Mouse (Mus musculus): Measurements from ENCODE around the gene Camta1. TPM values are rescaled to one million over a fixed set of nuclear protein-coding genes. Genes with fewer than 3 reads are reported as not detected.

Camta1 gene
- polyA plus RNA-seq, 1 experiment from 2014 or later, result 25.3 TPM

DNA sequence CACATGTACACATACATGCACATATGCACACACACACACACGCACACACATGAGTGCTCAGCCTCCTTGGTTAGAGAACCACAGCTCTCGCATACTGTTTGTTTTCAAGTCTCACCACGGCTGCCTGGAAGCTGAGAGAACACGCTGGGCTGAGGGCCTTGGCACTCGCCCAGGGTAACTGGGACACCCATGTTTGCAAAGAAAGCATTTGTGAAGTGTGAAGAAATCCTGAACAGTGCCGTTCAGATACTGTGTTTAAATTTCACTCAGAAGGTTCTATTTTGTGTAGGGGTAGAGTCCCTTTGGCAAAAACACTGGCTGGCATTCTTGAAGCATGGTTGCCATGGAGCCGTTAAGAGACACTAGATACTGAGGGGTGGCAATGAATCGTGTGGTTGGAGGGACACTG is 682.7 kb downstream of the Camta1 start:
- Histone ChIP-seq H3K4me2 (ENCODE audit: low read depth, low read length) (no peak overlapping the region), H3K36me3 (ENCODE audit: control insufficient read depth, insufficient read depth) (no peaks in the 10 kb centered on the region), H3K4me1 (ENCODE audit: control insufficient read depth, low read depth, low read length) (no peaks in the 10 kb centered on the region; the same call in 1 of the 2 replicates), H3K4me3 (ENCODE audit: low read depth, low read length) (no peak overlapping the region), H3K9me3 (replicated peaks; ENCODE audit: control insufficient read depth, low read length) (no peaks in the 10 kb centered on the region), H3K9ac (ENCODE audit: low read depth, low read length) (no peak overlapping the region), H3K27me3 (ENCODE audit: control insufficient read depth, insufficient read depth, low read depth, low read length) (peaks cover 3% of the 10 kb centered on the region; the same call in 1 of the 2 replicates), H3K27ac (ENCODE audit: low read length) (no peak overlapping the region)
- WGBS (ENCODE audit: insufficient replicate concordance), result 54% methylated on average over 8 of the region's 8 CpGs
- ATAC-seq (ENCODE audit: low read depth), result no peak

DNA sequence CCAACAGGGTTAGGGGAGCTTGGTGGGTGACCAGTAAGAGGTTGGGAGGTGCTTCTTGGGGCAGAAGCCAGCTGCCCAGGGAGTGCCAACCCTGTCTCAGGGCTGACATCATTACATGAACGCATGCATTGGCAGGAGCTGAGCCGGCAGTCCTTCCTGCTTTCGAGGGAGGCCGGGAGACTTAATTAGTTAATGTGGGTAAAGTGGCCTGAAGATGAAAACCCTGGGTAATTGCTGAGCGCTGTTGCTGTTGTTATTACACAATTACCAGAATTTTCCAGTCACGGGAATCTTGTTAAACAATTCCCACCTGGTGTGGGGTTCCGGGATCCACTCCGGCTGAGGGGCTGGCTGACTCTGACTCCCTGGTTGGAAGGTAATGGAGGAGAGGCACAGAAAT is 689.1 kb downstream of the Camta1 start:
- no peak overlapping the region for H3K4me2 ChIP-seq (ENCODE audit: low read depth, low read length)
- no peaks in the 10 kb centered on the region for H3K4me1 ChIP-seq (ENCODE audit: control insufficient read depth, low read depth, low read length)
- no peak overlapping the region for H3K9ac ChIP-seq (ENCODE audit: low read depth, low read length)
- no peak overlapping the region for H3K27ac ChIP-seq (ENCODE audit: low read length)
- H3K4me3 ChIP-seq (ENCODE audit: low read depth, low read length), result no peak overlapping the region
- H3K9me3 ChIP-seq (replicated peaks; ENCODE audit: control insufficient read depth, low read length), result no peaks in the 10 kb centered on the region
- 69% methylated on average over 8 of the region's 8 CpGs for WGBS (ENCODE audit: insufficient replicate concordance)
- H3K27me3 ChIP-seq (ENCODE audit: control insufficient read depth, insufficient read depth, low read depth, low read length), result no peaks in the 10 kb centered on the region
- ATAC-seq (ENCODE audit: low read depth), result no peak
- H3K36me3 ChIP-seq (ENCODE audit: control insufficient read depth, insufficient read depth), result no peaks in the 10 kb centered on the region

DNA sequence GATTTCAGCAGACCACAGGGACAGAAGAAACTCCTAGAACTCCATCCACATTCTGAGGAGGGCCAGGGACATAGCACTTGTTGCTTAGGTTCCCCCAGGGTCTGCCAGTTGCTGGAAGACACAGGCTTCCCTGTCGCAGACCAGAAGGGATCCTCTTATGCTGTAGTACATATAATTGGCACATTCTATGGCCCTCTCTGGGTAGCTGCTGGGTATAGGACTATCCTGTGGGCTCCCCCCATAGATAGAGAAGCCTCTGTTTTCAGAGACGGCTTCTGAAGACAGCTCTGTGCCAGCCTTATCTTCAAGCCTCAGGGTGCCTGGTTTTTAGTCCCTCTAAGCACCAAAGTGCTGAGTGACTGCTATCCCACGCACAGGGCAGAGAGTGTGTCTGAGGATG is 690.6 kb downstream of the Camta1 start:
- no peaks in the 10 kb centered on the region for H3K36me3 ChIP-seq (ENCODE audit: control insufficient read depth, insufficient read depth)
- no peak overlapping the region for H3K4me2 ChIP-seq (ENCODE audit: low read depth, low read length)
- H3K9me3 ChIP-seq (replicated peaks; ENCODE audit: control insufficient read depth, low read length), result no peaks in the 10 kb centered on the region
- ATAC-seq (ENCODE audit: low read depth), result no peak
- H3K4me1 ChIP-seq (ENCODE audit: control insufficient read depth, low read depth, low read length), result no peaks in the 10 kb centered on the region
- H3K27ac ChIP-seq (ENCODE audit: low read length), result no peak overlapping the region
- no peak overlapping the region for H3K4me3 ChIP-seq (ENCODE audit: low read depth, low read length)
- H3K27me3 ChIP-seq (ENCODE audit: control insufficient read depth, insufficient read depth, low read depth, low read length), result no peaks in the 10 kb centered on the region
- 49% methylated on average over 3 of the region's 3 CpGs for WGBS (ENCODE audit: insufficient replicate concordance)
- no peak overlapping the region for H3K9ac ChIP-seq (ENCODE audit: low read depth, low read length)

DNA sequence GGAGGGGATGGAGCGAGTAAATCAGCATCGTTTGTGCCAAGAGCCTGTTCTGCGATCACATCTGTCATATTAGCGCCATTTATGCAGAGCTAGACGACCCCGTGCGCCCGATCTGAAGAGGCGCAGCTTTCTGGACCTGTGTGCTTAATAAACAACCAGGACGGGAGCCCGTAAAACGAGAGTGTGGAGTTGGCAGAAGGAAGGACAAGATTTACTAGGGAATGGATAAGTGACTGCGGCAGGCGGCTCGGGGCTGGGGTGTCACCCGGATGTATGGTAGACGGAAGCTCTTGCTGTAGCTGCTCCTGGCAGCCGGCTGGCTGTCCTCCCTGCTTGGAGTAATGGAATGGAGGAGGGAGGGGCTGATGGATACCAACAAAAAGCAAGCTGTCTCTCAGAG is 691.0 kb downstream of the Camta1 start:
- no peak for ATAC-seq (ENCODE audit: low read depth)
- Histone ChIP-seq H3K9me3 (replicated peaks; ENCODE audit: control insufficient read depth, low read length) (no peaks in the 10 kb centered on the region), H3K4me3 (ENCODE audit: low read depth, low read length) (no peak overlapping the region), H3K27ac (ENCODE audit: low read length) (no peak overlapping the region), H3K36me3 (ENCODE audit: control insufficient read depth, insufficient read depth) (no peaks in the 10 kb centered on the region), H3K4me1 (ENCODE audit: control insufficient read depth, low read depth, low read length) (no peaks in the 10 kb centered on the region), H3K27me3 (ENCODE audit: control insufficient read depth, insufficient read depth, low read depth, low read length) (no peaks in the 10 kb centered on the region), H3K9ac (ENCODE audit: low read depth, low read length) (no peak overlapping the region), H3K4me2 (ENCODE audit: low read depth, low read length) (no peak overlapping the region)
- WGBS (ENCODE audit: insufficient replicate concordance), result 58% methylated on average over 18 of the region's 18 CpGs

DNA sequence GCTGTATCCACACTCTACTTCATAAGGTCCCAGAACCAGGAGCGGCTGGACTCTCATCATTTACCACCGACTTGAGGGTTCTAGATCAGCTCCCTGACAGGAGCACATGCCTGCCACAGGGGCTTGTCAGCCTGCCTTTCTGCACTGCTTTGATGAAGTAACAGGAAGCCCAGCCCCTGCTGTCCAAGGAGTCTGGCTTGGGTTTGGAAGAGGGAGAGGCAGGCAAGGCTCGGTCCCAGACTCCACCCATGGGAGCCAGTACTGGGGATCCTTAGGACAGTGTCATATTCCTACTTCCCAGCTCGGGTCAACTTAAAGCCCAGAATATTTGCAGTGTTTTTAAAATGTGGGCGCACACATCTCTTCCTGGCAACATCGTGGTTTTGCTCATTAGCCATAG is 694.7 kb downstream of the Camta1 start:
- no peak overlapping the region for H3K27ac ChIP-seq (ENCODE audit: low read length)

DNA sequence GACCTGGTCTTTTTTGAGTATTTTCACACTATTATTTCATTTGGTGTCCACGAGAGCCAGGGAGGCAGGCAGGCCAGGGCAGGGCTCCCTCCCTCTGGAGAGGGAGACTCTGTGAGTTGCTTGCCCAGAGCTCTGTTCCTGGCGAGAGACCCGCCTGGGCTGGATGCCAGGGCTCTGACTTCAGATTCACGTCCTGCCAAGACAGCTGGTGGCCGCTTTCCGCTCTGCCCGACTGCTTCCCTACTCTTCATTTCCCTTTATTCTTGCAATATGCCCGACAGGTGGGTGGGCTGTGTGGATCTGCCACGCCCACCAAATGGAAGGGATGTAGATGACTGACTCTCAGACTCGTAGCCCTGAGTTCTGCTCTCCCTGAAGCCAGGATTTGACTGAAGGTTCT is 696.1 kb downstream of the Camta1 start:
- no peaks in the 10 kb centered on the region for H3K36me3 ChIP-seq (ENCODE audit: control insufficient read depth, insufficient read depth)
- H3K27me3 ChIP-seq (ENCODE audit: control insufficient read depth, insufficient read depth, low read depth, low read length), result no peaks in the 10 kb centered on the region; the same call in 1 of the 2 replicates
- WGBS (ENCODE audit: insufficient replicate concordance), result 22% methylated on average over 10 of the region's 10 CpGs
- no peak overlapping the region for H3K4me3 ChIP-seq (ENCODE audit: low read depth, low read length)
- no peaks in the 10 kb centered on the region for H3K4me1 ChIP-seq (ENCODE audit: control insufficient read depth, low read depth, low read length)
- no peak overlapping the region for H3K9ac ChIP-seq (ENCODE audit: low read depth, low read length)
- ATAC-seq (ENCODE audit: low read depth), result no peak
- H3K4me2 ChIP-seq (ENCODE audit: low read depth, low read length), result no peak overlapping the region
- no peaks in the 10 kb centered on the region for H3K9me3 ChIP-seq (replicated peaks; ENCODE audit: control insufficient read depth, low read length)
- H3K27ac ChIP-seq (ENCODE audit: low read length), result no peak overlapping the region

More for the DNA sequence above, 694.7 kb downstream of the Camta1 start:
- H3K9ac ChIP-seq (ENCODE audit: low read depth, low read length), result no peak overlapping the region
- ATAC-seq (ENCODE audit: low read depth), result no peak
- H3K4me3 ChIP-seq (ENCODE audit: low read depth, low read length), result no peak overlapping the region
- H3K4me1 ChIP-seq (ENCODE audit: control insufficient read depth, low read depth, low read length), result no peaks in the 10 kb centered on the region
- 73% methylated on average over 6 of the region's 6 CpGs for WGBS (ENCODE audit: insufficient replicate concordance)
- no peaks in the 10 kb centered on the region for H3K9me3 ChIP-seq (replicated peaks; ENCODE audit: control insufficient read depth, low read length)
- no peaks in the 10 kb centered on the region; the same call in 1 of the 2 replicates for H3K27me3 ChIP-seq (ENCODE audit: control insufficient read depth, insufficient read depth, low read depth, low read length)
- H3K36me3 ChIP-seq (ENCODE audit: control insufficient read depth, insufficient read depth), result no peaks in the 10 kb centered on the region
- no peak overlapping the region for H3K4me2 ChIP-seq (ENCODE audit: low read depth, low read length)

DNA sequence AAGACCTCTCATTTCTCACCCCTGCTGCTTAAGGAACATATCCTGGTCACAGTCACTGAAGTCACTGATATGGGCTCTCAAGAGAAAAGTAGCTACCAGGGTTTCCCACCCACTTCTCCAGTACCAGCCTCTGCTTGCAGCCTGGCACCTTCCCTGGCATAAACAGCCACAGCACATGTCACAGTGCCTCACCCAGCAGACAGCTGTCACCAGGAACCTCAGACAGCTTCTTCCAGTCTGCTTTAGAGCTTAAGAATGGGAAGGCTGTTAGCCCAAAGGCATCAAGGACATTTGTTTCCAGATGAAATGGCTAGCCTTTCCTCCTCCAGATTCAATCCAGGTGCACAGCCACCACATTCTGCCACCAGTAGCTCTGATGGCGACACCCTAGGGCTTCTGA is 697.4 kb downstream of the Camta1 start:
- Histone ChIP-seq H3K9me3 (replicated peaks; ENCODE audit: control insufficient read depth, low read length) (no peaks in the 10 kb centered on the region), H3K27me3 (ENCODE audit: control insufficient read depth, insufficient read depth, low read depth, low read length) (no peaks in the 10 kb centered on the region; the same call in 1 of the 2 replicates), H3K4me1 (ENCODE audit: control insufficient read depth, low read depth, low read length) (no peaks in the 10 kb centered on the region), H3K36me3 (ENCODE audit: control insufficient read depth, insufficient read depth) (no peaks in the 10 kb centered on the region), H3K4me2 (ENCODE audit: low read depth, low read length) (no peak overlapping the region), H3K4me3 (ENCODE audit: low read depth, low read length) (no peak overlapping the region), H3K27ac (ENCODE audit: low read length) (no peak overlapping the region), H3K9ac (ENCODE audit: low read depth, low read length) (no peak overlapping the region)
- 56% methylated on average over 1 of the region's 1 CpGs for WGBS (ENCODE audit: insufficient replicate concordance)
- ATAC-seq (ENCODE audit: low read depth), result no peak

DNA sequence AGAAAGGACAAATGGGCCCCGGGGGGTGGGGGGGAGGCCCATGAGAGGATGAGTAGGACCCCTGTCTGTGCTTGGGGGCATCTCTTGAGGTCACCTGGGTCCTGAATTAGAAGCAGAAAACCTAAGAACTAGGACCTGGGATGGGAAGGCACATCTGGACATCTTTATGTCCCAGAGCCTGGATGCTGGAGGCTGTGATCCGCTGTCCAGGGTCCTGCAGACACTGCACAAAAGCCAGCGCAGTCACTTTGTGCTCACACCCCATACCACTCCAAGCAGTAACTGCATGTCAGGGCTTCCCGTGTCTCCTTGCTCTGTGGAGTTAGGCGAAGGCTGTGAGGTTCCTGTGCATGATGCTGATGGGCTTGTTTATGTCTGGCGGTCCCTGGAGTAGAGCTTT is 699.8 kb downstream of the Camta1 start:
- WGBS (ENCODE audit: insufficient replicate concordance), result 44% methylated on average over 6 of the region's 6 CpGs
- no peaks in the 10 kb centered on the region for H3K9me3 ChIP-seq (replicated peaks; ENCODE audit: control insufficient read depth, low read length)
- no peak for ATAC-seq (ENCODE audit: low read depth)
- no peak overlapping the region for H3K4me3 ChIP-seq (ENCODE audit: low read depth, low read length)
- H3K9ac ChIP-seq (ENCODE audit: low read depth, low read length), result no peak overlapping the region
- no peaks in the 10 kb centered on the region for H3K36me3 ChIP-seq (ENCODE audit: control insufficient read depth, insufficient read depth)
- no peak overlapping the region for H3K4me2 ChIP-seq (ENCODE audit: low read depth, low read length)
- H3K27ac ChIP-seq (ENCODE audit: low read length), result no peak overlapping the region
- H3K4me1 ChIP-seq (ENCODE audit: control insufficient read depth, low read depth, low read length), result no peaks in the 10 kb centered on the region
- H3K27me3 ChIP-seq (ENCODE audit: control insufficient read depth, insufficient read depth, low read depth, low read length), result no peaks in the 10 kb centered on the region; the same call in 1 of the 2 replicates

DNA sequence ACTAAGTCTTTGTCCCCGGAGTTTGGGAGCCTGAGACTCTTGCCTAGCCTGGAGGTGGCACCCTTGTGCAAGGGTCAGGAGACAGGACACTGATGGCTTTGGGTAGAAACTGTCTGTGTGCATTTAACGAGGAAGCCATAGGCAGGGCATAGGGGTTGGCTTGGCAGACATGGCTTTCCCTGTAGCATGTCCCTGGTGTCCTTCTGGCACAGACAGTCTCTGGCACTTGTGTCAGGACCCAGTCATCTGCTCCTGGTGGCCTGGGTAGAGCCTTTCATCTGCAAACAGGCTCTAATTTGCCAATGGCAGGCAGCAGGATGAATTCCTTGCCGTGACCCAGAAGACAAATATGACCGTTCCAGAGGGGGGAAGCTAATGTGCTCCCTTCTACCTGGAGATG is 700.7 kb downstream of the Camta1 start:
- H3K9ac ChIP-seq (ENCODE audit: low read depth, low read length), result no peak overlapping the region
- H3K4me1 ChIP-seq (ENCODE audit: control insufficient read depth, low read depth, low read length), result no peaks in the 10 kb centered on the region
- H3K36me3 ChIP-seq (ENCODE audit: control insufficient read depth, insufficient read depth), result no peaks in the 10 kb centered on the region
- 57% methylated on average over 4 of the region's 4 CpGs for WGBS (ENCODE audit: insufficient replicate concordance)
- no peak overlapping the region for H3K27ac ChIP-seq (ENCODE audit: low read length)
- ATAC-seq (ENCODE audit: low read depth), result no peak
- H3K9me3 ChIP-seq (replicated peaks; ENCODE audit: control insufficient read depth, low read length), result no peaks in the 10 kb centered on the region
- no peak overlapping the region for H3K4me3 ChIP-seq (ENCODE audit: low read depth, low read length)
- no peak overlapping the region for H3K4me2 ChIP-seq (ENCODE audit: low read depth, low read length)
- H3K27me3 ChIP-seq (ENCODE audit: control insufficient read depth, insufficient read depth, low read depth, low read length), result no peaks in the 10 kb centered on the region; the same call in 1 of the 2 replicates

Data from liver, embryonic 16.5 days (tissue).